Mouse (Mus musculus) ES-E14 (cell line): ENCODE measurements around the gene Rasal1. TPM values are rescaled to one million over a fixed set of nuclear protein-coding genes. Genes with fewer than 3 reads are reported as not detected.

Experiments used
- DNase-seq: peaks from one replicate; pipeline ENCODE4 v3.0.0-alpha.2; 2013; ENCODE audit warnings: low read depth, low spot score
- H3K27ac ChIP-seq: 2 replicates; pipeline ENCODE4 v1.5.1; 2012; ENCODE audit warnings: low read depth, mild to moderate bottlenecking, low read length, moderate library complexity, mixed read lengths; ENCODE audit not compliant: poor library complexity, insufficient read depth, severe bottlenecking
- H3K36me3 ChIP-seq: 2 replicates; pipeline ENCODE4 v1.6.1; 2012; ENCODE audit warnings: mild to moderate bottlenecking, low read length, moderate library complexity, mixed read lengths; ENCODE audit not compliant: control insufficient read depth, poor library complexity, insufficient read depth, severe bottlenecking
- H3K4me1 ChIP-seq, 2 experiments: fragments of 150-350 bp in 1 of 2; sonication (generic) in 1 of 2; 2 replicates each; pipeline ENCODE4 v1.6.1; 2012; ENCODE audit warnings: low read length in 2 of 2, mild to moderate bottlenecking in 1 of 2, mixed read lengths in 1 of 2; ENCODE audit not compliant: control insufficient read depth in 2 of 2, insufficient read depth in 2 of 2, poor library complexity in 1 of 2
- H3K4me3 ChIP-seq, 2 experiments: fragments of 150-350 bp in 1 of 2; sonication (generic) in 1 of 2; 2 replicates each; pipeline ENCODE4 v1.5.1; 2012; ENCODE audit warnings: low read length in 2 of 2, low read depth in 1 of 2, mild to moderate bottlenecking in 1 of 2, mixed read lengths in 1 of 2; ENCODE audit not compliant: insufficient read depth in 1 of 2, poor library complexity in 1 of 2, severe bottlenecking in 1 of 2
- H3K9ac ChIP-seq: 2 replicates; pipeline ENCODE4 v1.6.1; 2012; ENCODE audit warnings: low read depth, mild to moderate bottlenecking, low read length, mixed read lengths; ENCODE audit not compliant: poor library complexity, insufficient read depth, severe bottlenecking
- H3K9me3 ChIP-seq: fragments of 150-350 bp; sonication (generic); 2 replicates; pipeline ENCODE4 v1.6.1; 2012; ENCODE audit warnings: low read depth, mild to moderate bottlenecking, low read length; ENCODE audit not compliant: control insufficient read depth, insufficient read depth
- CHD2 ChIP-seq: IDR thresholded peaks from 2 replicates; pipeline ENCODE4 v1.6.1; 2014; ENCODE audit warnings: mild to moderate bottlenecking, low read depth, low read length, inconsistent platforms
- HCFC1 ChIP-seq: IDR thresholded peaks from 2 replicates; pipeline ENCODE4 v1.6.1; 2012; ENCODE audit warnings: low read length, inconsistent platforms, borderline replicate concordance; ENCODE audit not compliant: insufficient read depth
- MAFK ChIP-seq: IDR thresholded peaks from 2 replicates; pipeline ENCODE4 v1.6.1; 2014; ENCODE audit warnings: mild to moderate bottlenecking, low read depth, low read length, inconsistent platforms; ENCODE audit not compliant: insufficient read depth
- ZC3H11A ChIP-seq: IDR thresholded peaks from 2 replicates; pipeline ENCODE4 v1.6.1; 2012; ENCODE audit warnings: low read depth, mild to moderate bottlenecking, inconsistent platforms, low read length, borderline replicate concordance
- ZNF384 ChIP-seq: IDR thresholded peaks from 2 replicates; pipeline ENCODE4 v1.6.1; 2012; ENCODE audit warnings: low read depth, low read length, inconsistent platforms
- in situ Hi-C, 2 experiments: fragments of 600-800 bp; cut with MboI; formaldehyde crosslinking; loops; one replicate each; pipeline ENCODE4 v1.15.1; 2025; ENCODE audit warnings: low sequenced_read_pairs in 2 of 2, inconsistent platforms in 1 of 2; ENCODE audit not compliant: unreplicated experiment in 2 of 2
- total RNA-seq: library from RNA; depleted of rRNA; stranded (reverse); fragments of 300-350 nt; gene quantifications from 2 replicates; pipeline ENCODE4 v1.2.3, GENCODE M21; 2012; rRNA removed

Rasal1 gene
- total RNA-seq, 1 experiment: 3.5 TPM

DNA sequence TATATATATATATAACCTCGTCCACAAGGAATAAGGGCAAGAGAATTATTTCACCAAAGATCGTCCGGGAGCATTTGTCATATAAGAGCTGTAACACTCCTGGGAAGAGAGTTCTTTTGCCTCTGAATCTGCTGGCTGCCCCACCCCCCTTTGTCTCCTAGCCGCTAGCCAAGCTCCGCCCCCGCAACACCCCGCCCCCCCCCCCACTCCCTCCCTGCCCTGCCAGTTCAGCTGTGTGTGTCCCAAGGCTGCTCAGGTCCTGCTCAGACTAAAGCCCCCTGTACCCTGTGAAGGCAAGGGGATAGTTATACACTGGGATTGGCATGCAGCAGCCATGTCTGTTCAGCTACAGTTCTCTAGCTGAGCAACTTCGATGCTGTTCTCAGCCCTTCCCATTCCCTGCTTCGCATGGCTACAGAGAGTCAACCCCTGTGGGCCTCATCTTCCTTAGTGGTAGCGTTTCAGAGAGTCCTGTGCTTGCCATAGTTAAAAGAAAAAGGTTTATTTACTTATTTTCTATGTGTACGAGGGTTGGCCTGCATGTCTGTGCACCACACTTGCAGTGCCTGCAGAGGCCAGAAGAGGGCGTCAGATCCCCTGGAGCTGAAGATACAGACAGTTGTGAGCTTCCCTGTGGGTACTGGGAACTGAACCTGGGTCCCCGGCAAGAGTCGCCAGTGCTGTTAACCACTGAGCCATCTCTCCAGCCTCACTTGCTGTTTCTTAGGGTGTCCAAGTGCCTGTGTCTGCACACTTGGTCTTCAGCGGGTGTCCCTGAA, 70.2 kb downstream of the Rasal1 start:
- no peaks in the 10 kb centered on the region; the same call in 1 of the 2 replicates for H3K9me3 ChIP-seq
- H3K27ac ChIP-seq: 0 out of 2 replicates have a peak overlapping the region, but pooled peaks have one; percentile 24
- H3K36me3 ChIP-seq: no peaks in the 10 kb centered on the region
- no peak for DNase-seq
- peaks cover 4 to 12% of the 10 kb centered on the region in 2 experiments; a peak in 3 of 4 replicates for H3K4me1 ChIP-seq
- no peak overlapping the region for H3K9ac ChIP-seq
- TF ChIP-seq MAFK (no peak), HCFC1 (no peak), CHD2 (no peak), ZNF384 (no peak), ZC3H11A (no peak)
- no peak overlapping the region for H3K4me3 ChIP-seq
- in situ Hi-C loops: no loop called here

DNA sequence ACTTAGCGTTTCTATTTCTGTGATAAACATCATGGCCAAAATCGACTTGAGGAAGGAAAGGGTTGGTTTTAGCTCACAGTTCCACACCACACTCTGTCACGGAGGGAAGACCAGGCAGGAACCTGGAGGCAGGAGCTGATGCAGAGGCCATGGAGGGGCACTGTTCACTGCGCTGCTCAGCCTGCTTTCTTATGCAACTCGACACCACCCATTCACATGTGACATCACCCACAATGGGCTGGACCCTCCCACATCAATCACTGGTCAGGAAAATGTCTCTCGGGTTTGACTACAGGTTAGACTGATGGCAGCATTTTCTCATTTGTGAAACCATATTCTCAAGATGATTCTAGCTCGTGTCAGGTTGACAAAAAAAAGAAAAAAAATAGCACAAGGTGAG, 72.4 kb downstream of the Rasal1 start:
- Histone ChIP-seq H3K27ac (no peak overlapping the region), H3K9me3 (no peaks in the 10 kb centered on the region; the same call in 1 of the 2 replicates), H3K9ac (no peak overlapping the region), H3K4me1 (peaks cover 4 to 18% of the 10 kb centered on the region in 2 experiments), H3K4me3 (no peak overlapping the region; a peak in 1 of 4 replicates), H3K36me3 (no peaks in the 10 kb centered on the region)
- in situ Hi-C loops: no loop called here
- no peak for TF ChIP-seq CHD2
- DNase-seq: no peak

DNA sequence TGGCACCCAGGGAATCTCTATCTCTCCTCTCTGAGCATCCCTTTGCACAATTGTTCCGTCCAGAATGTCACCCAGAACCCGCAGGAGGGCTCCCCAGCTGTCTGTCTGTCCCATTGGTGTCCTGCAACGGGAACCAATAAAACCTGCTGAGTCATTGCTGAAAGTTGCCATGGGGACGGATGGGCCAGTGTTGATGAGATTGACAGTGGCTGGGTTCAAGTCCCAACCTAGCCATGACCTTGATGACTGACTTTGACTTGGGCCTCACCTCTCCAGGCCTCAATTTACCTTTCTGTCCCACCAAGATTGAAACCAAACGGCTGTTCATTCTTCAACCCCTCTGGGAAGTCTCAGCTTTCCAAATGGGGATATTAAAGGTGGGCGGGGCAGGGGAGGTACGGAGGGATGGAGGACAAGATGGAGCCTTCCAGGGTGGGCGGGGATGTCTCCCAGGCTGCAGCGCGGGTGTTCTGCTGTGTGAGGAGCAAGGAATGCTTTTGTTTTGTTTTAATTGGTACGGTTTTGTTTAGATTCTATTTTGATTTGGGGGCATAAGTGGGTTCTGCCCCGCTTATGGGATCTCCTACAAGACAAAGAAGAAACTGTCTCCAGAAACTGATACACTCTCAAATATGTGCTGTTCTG, 77.3 kb downstream of the Rasal1 start:
- Histone ChIP-seq H3K4me1 (peaks cover 2 to 12% of the 10 kb centered on the region in 2 experiments; a peak in 3 of 4 replicates), H3K27ac (peak overlapping the region; percentile 64), H3K9me3 (no peaks in the 10 kb centered on the region), H3K9ac (peak overlapping the region; percentile 6; the same call in 1 of the 2 replicates), H3K4me3 (no peak overlapping the region), H3K36me3 (no peaks in the 10 kb centered on the region)
- TF ChIP-seq MAFK (peak; percentile 98), CHD2 (no peak)
- in situ Hi-C loops: no loop called here
- DNase-seq: no peak

Other genes starting within 250 kb of the Rasal1 start
- 0.13 and 0.16 TPM in 2 replicates for gene Lhx5, start 217.1 kb upstream of the Rasal1 start, total RNA-seq
- 0.67 TPM in 1 of 2 replicates, not detected in the other for gene Sdsl, start 176.0 kb upstream of the Rasal1 start, total RNA-seq
- gene Sds, start 172.3 kb upstream of the Rasal1 start, total RNA-seq: 0.22 TPM in 1 of 2 replicates, not detected in the other
- 35.3 and 59.2 TPM in 2 replicates for gene Plbd2, start 145.2 kb upstream of the Rasal1 start, total RNA-seq
- gene Slc8b1, start 137.6 kb upstream of the Rasal1 start, total RNA-seq: 20.5 and 34.5 TPM in 2 replicates
- gene Tpcn1, start 60.1 kb upstream of the Rasal1 start, total RNA-seq: 14.2 and 14.9 TPM in 2 replicates
- gene Iqcd, start 59.8 kb upstream of the Rasal1 start, total RNA-seq: 0.16 TPM in 1 of 2 replicates, not detected in the other
- 20.6 and 23.7 TPM in 2 replicates for gene Rita1, start 36.2 kb upstream of the Rasal1 start, total RNA-seq
- gene Ddx54, start 36.1 kb upstream of the Rasal1 start, total RNA-seq: 90.7 and 108 TPM in 2 replicates
- gene Cfap73, start 14.6 kb upstream of the Rasal1 start, total RNA-seq: not detected in 2 replicates
- gene Dtx1, start 63.1 kb downstream of the Rasal1 start, total RNA-seq: 13.6 and 29.4 TPM in 2 replicates
- gene Oas2, start 101.0 kb downstream of the Rasal1 start, total RNA-seq: 0.85 and 1.3 TPM in 2 replicates
- gene Oas3, start 128.8 kb downstream of the Rasal1 start, total RNA-seq: 1.6 and 2.4 TPM in 2 replicates
- gene Oas1e, start 146.7 kb downstream of the Rasal1 start, total RNA-seq: 0.18 and 0.32 TPM in 2 replicates
- 1.2 and 1.6 TPM in 2 replicates for gene Oas1c, start 163.7 kb downstream of the Rasal1 start, total RNA-seq
- gene Oas1f, start 198.6 kb downstream of the Rasal1 start, total RNA-seq: 0.45 and 1.1 TPM in 2 replicates
- gene Oas1h, start 212.6 kb downstream of the Rasal1 start, total RNA-seq: not detected in 2 replicates
- gene Oas1g, start 238.8 kb downstream of the Rasal1 start, total RNA-seq: 9.1 and 9.6 TPM in 2 replicates